Mouse (Mus musculus) megakaryocyte-erythroid progenitor cell, adult 5-6 weeks (primary cell): ENCODE results near the gene Treml2. TPM values are rescaled to one million over a fixed set of nuclear protein-coding genes. Genes with fewer than 3 reads are reported as not detected.
"Not testable (repeated sequence)": the region's sequence is repeated elsewhere in the genome, so short reads cannot be mapped to it uniquely, and the experiment has no call there.

Source experiments
- ATAC-seq: replicated peaks from 2 replicates; pipeline ENCODE4 v1.8.0; 2016; ENCODE audit warnings: mild to moderate bottlenecking, inconsistent platforms; ENCODE audit not compliant: severe bottlenecking, poor library complexity, low FRiP score, low TSS enrichment
- total RNA-seq, 2 experiments: library from RNA; stranded (forward) in 1 of 2; stranded (reverse) in 1 of 2; fragments of 200-1000, 215-1000 nt in 1 of 2; fragments of >200 nt in 1 of 2; fragmentation: Nextera tagmentation in 1 of 2; gene quantifications; 2 replicates each; pipeline ENCODE4 v1.2.3; 2014 to 2017

Gene Treml2
- total RNA-seq, 2 experiments from 2014 or later, result 23.7 to 64.8 TPM

- ATAC-seq, result peak; percentile 54
Measured at GRCm38 (mm10) chr17:48341947-48342346, 42.6 kb downstream of the Treml2 start.

DNA sequence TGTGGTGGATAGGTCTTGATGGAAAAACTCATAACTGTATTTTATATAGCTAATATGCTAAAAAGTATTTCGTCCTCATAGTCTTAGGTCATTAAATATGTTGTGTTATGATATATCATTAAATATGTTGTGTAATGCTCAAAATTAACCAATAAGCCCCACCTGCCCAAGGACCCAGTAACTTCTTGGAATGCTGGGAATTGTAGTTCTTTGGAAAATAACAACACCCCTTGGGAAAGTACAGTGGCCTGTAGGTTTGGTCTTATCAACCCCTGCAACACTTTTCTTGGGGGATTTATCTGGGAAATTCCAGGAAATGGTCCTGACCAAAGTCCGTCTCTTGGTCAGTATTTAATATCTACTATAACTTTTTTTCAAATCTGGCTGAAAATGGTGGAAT, 43.8 kb downstream of the Treml2 start:
- no peak for ATAC-seq

- ATAC-seq, result no peak
Measured at GRCm38 (mm10) chr17:48345824-48346223, 46.5 kb downstream of the Treml2 start.

DNA sequence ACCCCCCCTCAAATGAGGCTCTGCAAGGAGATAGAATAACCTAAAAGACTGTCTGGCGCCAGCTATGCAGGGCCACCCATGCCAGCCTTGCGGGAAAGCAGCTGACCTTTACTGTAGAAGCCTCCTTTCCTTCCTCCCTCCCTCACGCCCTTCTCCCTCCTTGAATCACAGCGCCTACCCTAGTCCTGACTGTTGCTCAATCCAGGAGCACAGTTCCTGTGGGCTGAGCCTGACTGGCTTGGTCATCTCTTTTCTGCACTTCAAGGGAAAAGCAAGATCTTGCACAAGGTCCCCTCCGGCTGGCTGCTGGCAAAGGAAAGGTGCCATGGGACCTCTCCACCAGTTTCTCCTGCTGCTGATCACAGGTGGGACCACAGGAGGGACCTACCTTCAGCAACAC, 46.9 kb downstream of the Treml2 start, which contains the start of gene Trem2:
Gene Trem2 (plus strand): TSS at position 171 of the 400 bp plus-strand sequence.
- no peak; the same call in 1 of the 2 replicates for ATAC-seq

DNA sequence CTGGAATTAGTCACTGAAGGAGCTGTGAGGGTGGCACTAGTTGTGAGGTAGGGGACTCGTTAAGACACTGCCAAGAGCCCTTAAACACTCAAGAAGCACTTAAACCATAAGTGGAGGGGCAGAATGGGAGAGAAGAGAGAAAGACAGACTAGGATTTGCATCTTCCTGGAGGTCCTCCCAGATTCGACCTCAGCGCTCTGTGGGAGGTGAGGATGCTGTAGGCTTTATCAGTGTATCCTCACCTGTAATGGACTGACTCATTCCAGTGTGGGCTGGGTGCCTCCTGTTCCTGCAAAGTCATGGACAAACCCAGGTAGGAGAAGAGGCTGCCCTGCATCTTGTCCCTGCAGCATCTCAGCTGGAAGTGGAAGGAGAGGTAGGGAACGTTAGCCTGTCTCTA, 47.5 kb downstream of the Treml2 start:
- ATAC-seq, result no peak

GRCm38 (mm10) chr17:48347287-48347686, 48.0 kb downstream of the Treml2 start:
- no peak for ATAC-seq

GRCm38 (mm10) chr17:48350681-48351193, 51.4 kb downstream of the Treml2 start:
- no peak for ATAC-seq

GRCm38 (mm10) chr17:48352976-48353375, 53.7 kb downstream of the Treml2 start:
- not testable (repeated sequence) for ATAC-seq

DNA sequence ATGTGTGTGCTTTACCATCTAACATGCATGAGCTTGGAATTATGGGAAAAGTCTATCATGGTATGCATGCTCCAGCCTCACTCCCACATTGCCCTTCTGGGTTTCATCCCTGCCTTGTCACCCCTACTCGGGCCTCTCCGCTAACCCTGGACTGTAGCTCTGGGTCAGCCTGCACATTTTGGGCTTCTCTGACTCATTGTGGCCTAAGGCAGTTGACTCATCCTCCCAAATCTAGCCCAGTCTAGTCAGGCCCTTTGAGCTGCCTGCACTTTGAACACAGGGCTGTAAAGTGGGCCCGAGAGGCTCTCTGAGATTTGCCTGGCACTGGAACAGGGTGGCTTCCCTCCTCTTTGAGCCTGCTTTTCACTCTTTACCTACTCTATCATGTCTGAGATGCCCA, 56.5 kb downstream of the Treml2 start:
- ATAC-seq, result no peak

- no peak for ATAC-seq
Measured at GRCm38 (mm10) chr17:48357892-48358291, 58.6 kb downstream of the Treml2 start.

GRCm38 (mm10) chr17:48359616-48360015, 60.3 kb downstream of the Treml2 start, which contains the start of gene Treml1:
Gene Treml1, plus strand, starts transcription at chr17:48359916.
- ATAC-seq, result no peak

DNA sequence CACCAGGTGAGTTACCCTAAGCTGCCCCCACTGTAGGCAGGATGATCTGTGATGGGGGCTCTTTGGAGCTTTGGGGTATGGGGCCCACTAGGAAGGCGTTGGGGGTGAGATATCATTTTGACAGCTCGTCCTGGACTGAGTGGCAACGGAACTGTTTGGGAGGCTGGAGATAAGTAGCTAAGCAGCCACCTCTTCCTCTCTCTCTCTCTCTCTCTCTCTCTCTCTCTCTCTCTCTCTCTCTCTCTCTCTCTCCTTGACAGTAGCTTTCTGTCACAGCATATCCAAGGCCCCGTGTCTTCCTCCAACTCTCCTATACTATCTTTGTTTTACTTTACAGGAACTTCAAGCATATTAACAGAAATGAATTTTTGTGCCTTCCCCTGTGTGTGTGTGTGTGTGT, 61.2 kb downstream of the Treml2 start:
- ATAC-seq, result peak; percentile 31

Other genes starting within 250 kb of the Treml2 start
- not detected in 2 replicates for gene 1700067P10Rik, start 210.2 kb upstream of the Treml2 start, total RNA-seq (2014; fragmentation: Nextera tagmentation)
- gene 1700067P10Rik, start 210.2 kb upstream of the Treml2 start, total RNA-seq (2017), result not detected in 2 replicates
- 0.72 TPM in 1 of 2 replicates, not detected in the other for gene 9830107B12Rik, start 153.2 kb upstream of the Treml2 start, total RNA-seq (2014; fragmentation: Nextera tagmentation)
- not detected in 2 replicates for gene 9830107B12Rik, start 153.2 kb upstream of the Treml2 start, total RNA-seq (2017)
- not detected in 2 replicates for gene A530064D06Rik, start 132.2 kb upstream of the Treml2 start, total RNA-seq (2014; fragmentation: Nextera tagmentation)
- gene A530064D06Rik, start 132.2 kb upstream of the Treml2 start, total RNA-seq (2017), result not detected in 2 replicates
- not detected in 2 replicates for gene Trem1, start 66.7 kb upstream of the Treml2 start, total RNA-seq (2014; fragmentation: Nextera tagmentation)
- gene Trem1, start 66.7 kb upstream of the Treml2 start, total RNA-seq (2017), result 0.27 and 0.94 TPM in 2 replicates
- gene Trem3, start 51.7 kb upstream of the Treml2 start, total RNA-seq (2014; fragmentation: Nextera tagmentation), result 3.8 TPM in 1 of 2 replicates, not detected in the other
- 0.84 TPM in 1 of 2 replicates, not detected in the other for gene Trem3, start 51.7 kb upstream of the Treml2 start, total RNA-seq (2017)
- gene Treml4, start 35.2 kb upstream of the Treml2 start, total RNA-seq (2014; fragmentation: Nextera tagmentation), result not detected in 2 replicates
- 0.46 TPM in 1 of 2 replicates, not detected in the other for gene Treml4, start 35.2 kb upstream of the Treml2 start, total RNA-seq (2017)
- gene B430306N03Rik, start 16.6 kb downstream of the Treml2 start, total RNA-seq (2014; fragmentation: Nextera tagmentation), result 0.12 TPM in 1 of 2 replicates, not detected in the other
- gene B430306N03Rik, start 16.6 kb downstream of the Treml2 start, total RNA-seq (2017), result 0.28 TPM in 1 of 2 replicates, not detected in the other
- not detected in 2 replicates for gene Trem2, start 46.9 kb downstream of the Treml2 start, total RNA-seq (2014; fragmentation: Nextera tagmentation)
- 0.19 TPM in 1 of 2 replicates, not detected in the other for gene Trem2, start 46.9 kb downstream of the Treml2 start, total RNA-seq (2017)
- gene Treml1, start 60.4 kb downstream of the Treml2 start, total RNA-seq (2014; fragmentation: Nextera tagmentation), result 1.0 and 1.7 TPM in 2 replicates
- gene Treml1, start 60.4 kb downstream of the Treml2 start, total RNA-seq (2017), result 5.2 and 12.9 TPM in 2 replicates
- gene Nfya, start 110.4 kb downstream of the Treml2 start, total RNA-seq (2014; fragmentation: Nextera tagmentation), result 89.3 and 113 TPM in 2 replicates
- gene Nfya, start 110.4 kb downstream of the Treml2 start, total RNA-seq (2017), result 32.8 and 55.7 TPM in 2 replicates
- gene Oard1, start 110.5 kb downstream of the Treml2 start, total RNA-seq (2014; fragmentation: Nextera tagmentation), result 56.0 and 61.4 TPM in 2 replicates
- 76.9 and 90.2 TPM in 2 replicates for gene Oard1, start 110.5 kb downstream of the Treml2 start, total RNA-seq (2017)
- gene Apobec2, start 133.4 kb downstream of the Treml2 start, total RNA-seq (2014; fragmentation: Nextera tagmentation), result 1.7 TPM in 1 of 2 replicates, not detected in the other
- 0.30 TPM in 1 of 2 replicates, not detected in the other for gene Apobec2, start 133.4 kb downstream of the Treml2 start, total RNA-seq (2017)
- gene Tspo2, start 152.0 kb downstream of the Treml2 start, total RNA-seq (2014; fragmentation: Nextera tagmentation), result 192 and 203 TPM in 2 replicates
- gene Tspo2, start 152.0 kb downstream of the Treml2 start, total RNA-seq (2017), result 86.3 and 160 TPM in 2 replicates
- gene Unc5cl, start 155.4 kb downstream of the Treml2 start, total RNA-seq (2014; fragmentation: Nextera tagmentation), result 4.2 and 7.1 TPM in 2 replicates
- gene Unc5cl, start 155.4 kb downstream of the Treml2 start, total RNA-seq (2017), result 5.1 and 5.7 TPM in 2 replicates